Comparison of ENCODE assay signal across 10 mouse cellular contexts in genomic region chr2:92424462-92425308, GRCm38 (mm10). TPM values are rescaled to one million over a fixed set of nuclear protein-coding genes. Genes with fewer than 3 reads are reported as not detected.
DNase-seq lines count a peak whose midpoint lies in the region; ATAC-seq and TF ChIP-seq lines count a peak whose summit lies in the region.
"Had no signal": no experiment of that assay in that cellular context is flagged by ENCODE, and none has a peak within 500 bp of the region (broad histone marks: within the 10 kb centered on the region; RNA-seq: fewer than 3 reads in every experiment).

No protein-coding gene starts in this region.

- TF ChIP-seq POLR2A in brain, embryonic 14.5 days (IDR thresholded peaks at IDR 0.05; ENCODE audit: borderline replicate concordance, extremely low read depth, insufficient read depth, insufficient read length, poor library complexity, severe bottlenecking) = no peak

- TF ChIP-seq CTCF in layer of hippocampus, adult 2 months (conservative IDR thresholded peaks at IDR 0.05) = no peak
- no peak for TF ChIP-seq CTCF in brain, embryonic 14.5 days (IDR thresholded peaks at IDR 0.05; ENCODE audit: borderline replicate concordance, extremely low read depth, insufficient read depth, insufficient read length)

- intact Hi-C loops in gastrocnemius, postnatal 14 days (cut with DNase I; ENCODE audit: low total_unique reads) = no loop called here

- no peak overlapping the region for H3K9ac ChIP-seq in hindbrain, embryonic 16.5 days (ENCODE audit: low read depth, low read length)
- H3K9ac ChIP-seq in lung, embryonic 15.5 days = no peak overlapping the region
- H3K9ac ChIP-seq in stomach, embryonic 15.5 days = no peak overlapping the region

- peak overlapping the region; percentile 94 for H3K27ac ChIP-seq in layer of hippocampus, adult 2 months
- H3K27ac ChIP-seq in hindbrain, embryonic 16.5 days (ENCODE audit: low read depth, low read length) = peak overlapping the region; percentile 82
- H3K27ac ChIP-seq in lung, embryonic 15.5 days = peak overlapping the region; percentile 90
- H3K27ac ChIP-seq in stomach, embryonic 15.5 days = peak overlapping the region; percentile 70

- peaks cover 30% of the 10 kb centered on the region for H3K36me3 ChIP-seq in hindbrain, embryonic 16.5 days (ENCODE audit: control insufficient read depth, insufficient read depth, low read length)
- H3K36me3 ChIP-seq in lung, embryonic 15.5 days = peaks cover 40% of the 10 kb centered on the region
- H3K36me3 ChIP-seq in stomach, embryonic 15.5 days = peaks cover 26% of the 10 kb centered on the region; the same call in 1 of the 2 replicates

- H3K27me3 ChIP-seq in hindbrain, embryonic 16.5 days (replicated peaks; ENCODE audit: control insufficient read depth, insufficient read depth, low read length) = no peaks in the 10 kb centered on the region
- no peaks in the 10 kb centered on the region for H3K27me3 ChIP-seq in lung, embryonic 15.5 days
- H3K27me3 ChIP-seq in stomach, embryonic 15.5 days (replicated peaks) = no peaks in the 10 kb centered on the region
- H3K27me3 ChIP-seq: CH12.LX had no signal

- no peaks in the 10 kb centered on the region for H3K9me3 ChIP-seq in hindbrain, embryonic 16.5 days (ENCODE audit: control insufficient read depth, low read length)
- no peaks in the 10 kb centered on the region for H3K9me3 ChIP-seq in lung, embryonic 15.5 days
- no peaks in the 10 kb centered on the region for H3K9me3 ChIP-seq in stomach, embryonic 15.5 days

- H3K4me2 ChIP-seq in hindbrain, embryonic 16.5 days (ENCODE audit: low read length) = no peak overlapping the region
- peak overlapping the region; percentile 24; the same call in 1 of the 2 replicates for H3K4me2 ChIP-seq in lung, embryonic 15.5 days
- no peak overlapping the region for H3K4me2 ChIP-seq in stomach, embryonic 15.5 days

- 34% methylated on average over 9 of the region's 9 CpGs for WGBS in hindbrain, embryonic 16.5 days
- WGBS in lung, embryonic 15.5 days = 61% methylated on average over 9 of the region's 9 CpGs
- WGBS in stomach, embryonic 15.5 days = 67% methylated on average over 9 of the region's 9 CpGs

- DNase-seq in layer of hippocampus, adult 2 months (ENCODE audit: low spot score in 2 of 2) = peak in 1 of 2 experiments; percentile 66
- no peak for DNase-seq in layer of hippocampus, postnatal 25 days (ENCODE audit: extremely low spot score in 1 of 2, low spot score in 1 of 2)
- peak; percentile 94 for DNase-seq in brain, embryonic 14.5 days (ENCODE audit: low read depth)
- DNase-seq in gastrocnemius, postnatal 14 days = peak; percentile 62
- no peak for DNase-seq in urinary bladder, adult 2 months (ENCODE audit: low spot score)

- peak; percentile 78 for ATAC-seq in hindbrain, embryonic 16.5 days
- ATAC-seq in lung, embryonic 15.5 days (ENCODE audit: borderline replicate concordance, extremely low read depth, low FRiP score, low TSS enrichment) = peak; percentile 56
- ATAC-seq in stomach, embryonic 15.5 days (ENCODE audit: insufficient read depth, low FRiP score, low read depth) = peak; percentile 58; the same call in 1 of the 2 replicates

- H3K4me3 ChIP-seq in layer of hippocampus, adult 2 months = no peak overlapping the region
- no peak overlapping the region for H3K4me3 ChIP-seq in hindbrain, embryonic 16.5 days (ENCODE audit: low read length)
- H3K4me3 ChIP-seq in lung, embryonic 15.5 days = no peak overlapping the region
- no peak overlapping the region for H3K4me3 ChIP-seq in stomach, embryonic 15.5 days (replicated peaks)
- H3K4me3 ChIP-seq: myocyte had no signal

- H3K4me1 ChIP-seq in hindbrain, embryonic 16.5 days (ENCODE audit: control insufficient read depth, insufficient read depth, low read depth, low read length) = peaks cover 45% of the 10 kb centered on the region
- H3K4me1 ChIP-seq in lung, embryonic 15.5 days = peaks cover 61% of the 10 kb centered on the region
- H3K4me1 ChIP-seq in stomach, embryonic 15.5 days = peaks cover 47% of the 10 kb centered on the region

RNA-seq across cellular contexts. Expression of gene Cry2, which starts 9.2 kb away (rescaled TPM):
- 100 to 1,000 TPM; 105 to 108 TPM for total RNA-seq in layer of hippocampus, adult 2 months (2021)
- 100 to 1,000 TPM in 1 of 2 experiments, 10 to 100 TPM in 1; 85.6 to 106 TPM for total RNA-seq in layer of hippocampus, postnatal 25 days (2021)
- polyA plus RNA-seq in brain, embryonic 14.5 days (2012; rRNA removed) = 24.1 and 31.1 TPM in 2 replicates
- 10 to 100 TPM; 22.7 to 27.3 TPM for total RNA-seq in gastrocnemius, postnatal 14 days (2021)
- 51.4 and 53.2 TPM in 2 replicates for polyA plus RNA-seq in hindbrain, embryonic 16.5 days (2015; fragmentation: Nextera tagmentation; extraction: Ambion mirVana)
- polyA plus RNA-seq in lung, embryonic 15.5 days (2015; fragmentation: Nextera tagmentation; extraction: Ambion mirVana) = 23.6 and 25.7 TPM in 2 replicates
- polyA plus RNA-seq in stomach, embryonic 15.5 days (2015; fragmentation: Nextera tagmentation; extraction: Ambion mirVana) = 19.2 and 23.6 TPM in 2 replicates
- polyA plus RNA-seq in urinary bladder, adult 2 months (2012; rRNA removed) = 36.2 and 36.7 TPM in 2 replicates

RNA-seq across cellular contexts. Expression of gene Mapk8ip1, which starts 23.6 kb away (rescaled TPM):
- 100 to 1,000 TPM; 338 to 354 TPM for total RNA-seq in layer of hippocampus, adult 2 months (2021)
- 100 to 1,000 TPM; 339 to 369 TPM for total RNA-seq in layer of hippocampus, postnatal 25 days (2021)
- polyA plus RNA-seq in brain, embryonic 14.5 days (2012; rRNA removed) = 193 and 214 TPM in 2 replicates
- 10 to 100 TPM; 13.6 to 24.3 TPM for total RNA-seq in gastrocnemius, postnatal 14 days (2021)
- 112 and 130 TPM in 2 replicates for polyA plus RNA-seq in hindbrain, embryonic 16.5 days (2015; fragmentation: Nextera tagmentation; extraction: Ambion mirVana)
- polyA plus RNA-seq in lung, embryonic 15.5 days (2015; fragmentation: Nextera tagmentation; extraction: Ambion mirVana) = 15.1 and 15.2 TPM in 2 replicates
- polyA plus RNA-seq in stomach, embryonic 15.5 days (2015; fragmentation: Nextera tagmentation; extraction: Ambion mirVana) = 23.4 and 24.6 TPM in 2 replicates
- 15.8 and 22.8 TPM in 2 replicates for polyA plus RNA-seq in urinary bladder, adult 2 months (2012; rRNA removed)

RNA-seq across cellular contexts. Expression of gene Slc35c1, which starts 35.7 kb away (rescaled TPM):
- total RNA-seq in layer of hippocampus, adult 2 months (2021) = 10 to 100 TPM; 14.0 to 15.7 TPM
- total RNA-seq in layer of hippocampus, postnatal 25 days (2021) = 10 to 100 TPM; 15.1 to 18.1 TPM
- polyA plus RNA-seq in brain, embryonic 14.5 days (2012; rRNA removed) = 14.2 and 14.5 TPM in 2 replicates
- total RNA-seq in gastrocnemius, postnatal 14 days (2021) = 1 to 10 TPM; 4.4 to 6.4 TPM
- 18.9 and 20.7 TPM in 2 replicates for polyA plus RNA-seq in hindbrain, embryonic 16.5 days (2015; fragmentation: Nextera tagmentation; extraction: Ambion mirVana)
- 15.6 and 16.7 TPM in 2 replicates for polyA plus RNA-seq in lung, embryonic 15.5 days (2015; fragmentation: Nextera tagmentation; extraction: Ambion mirVana)
- polyA plus RNA-seq in stomach, embryonic 15.5 days (2015; fragmentation: Nextera tagmentation; extraction: Ambion mirVana) = 27.1 and 31.0 TPM in 2 replicates
- polyA plus RNA-seq in urinary bladder, adult 2 months (2012; rRNA removed) = 15.8 and 16.8 TPM in 2 replicates

RNA-seq across cellular contexts. Expression of gene 1700029I15Rik, which starts 42.3 kb away (rescaled TPM):
- 1 to 10 TPM; 4.5 to 5.0 TPM for total RNA-seq in layer of hippocampus, adult 2 months (2021)
- 1 to 10 TPM; 3.6 to 4.7 TPM for total RNA-seq in layer of hippocampus, postnatal 25 days (2021)
- 3.0 and 3.8 TPM in 2 replicates for polyA plus RNA-seq in brain, embryonic 14.5 days (2012; rRNA removed)
- under 1 TPM; 0.66 to 0.86 TPM for total RNA-seq in gastrocnemius, postnatal 14 days (2021)
- polyA plus RNA-seq in hindbrain, embryonic 16.5 days (2015; fragmentation: Nextera tagmentation; extraction: Ambion mirVana) = 5.8 and 7.7 TPM in 2 replicates
- 2.5 and 3.0 TPM in 2 replicates for polyA plus RNA-seq in lung, embryonic 15.5 days (2015; fragmentation: Nextera tagmentation; extraction: Ambion mirVana)
- 3.4 and 4.0 TPM in 2 replicates for polyA plus RNA-seq in stomach, embryonic 15.5 days (2015; fragmentation: Nextera tagmentation; extraction: Ambion mirVana)
- 2.3 and 3.4 TPM in 2 replicates for polyA plus RNA-seq in urinary bladder, adult 2 months (2012; rRNA removed)

RNA-seq across cellular contexts. Expression of gene Large2, which starts 50.0 kb away (rescaled TPM):
- total RNA-seq in layer of hippocampus, adult 2 months (2021) = 1 to 10 TPM in 1 of 2 experiments, under 1 TPM in 1; 0.98 to 1.1 TPM
- total RNA-seq in layer of hippocampus, postnatal 25 days (2021) = under 1 TPM; 0.34 to 0.96 TPM
- 3.7 and 3.8 TPM in 2 replicates for polyA plus RNA-seq in brain, embryonic 14.5 days (2012; rRNA removed)
- total RNA-seq in gastrocnemius, postnatal 14 days (2021) = under 1 TPM in 1 of 2 experiments, not detected in 1; 0.41 TPM
- 1.7 and 2.3 TPM in 2 replicates for polyA plus RNA-seq in hindbrain, embryonic 16.5 days (2015; fragmentation: Nextera tagmentation; extraction: Ambion mirVana)
- 17.0 and 18.7 TPM in 2 replicates for polyA plus RNA-seq in lung, embryonic 15.5 days (2015; fragmentation: Nextera tagmentation; extraction: Ambion mirVana)
- 13.4 and 13.9 TPM in 2 replicates for polyA plus RNA-seq in stomach, embryonic 15.5 days (2015; fragmentation: Nextera tagmentation; extraction: Ambion mirVana)
- 10.6 and 13.2 TPM in 2 replicates for polyA plus RNA-seq in urinary bladder, adult 2 months (2012; rRNA removed)

Comparison
In these comparisons a context has a peak if more than half of its experiments do, and no peak if none do; other contexts are left out.
1. DNase-seq: peak in brain, embryonic 14.5 days (single experiment) and gastrocnemius, postnatal 14 days (single experiment); none in layer of hippocampus, postnatal 25 days (0 of 2) and urinary bladder, adult 2 months (single experiment).
2. Peak in every context shown above with its lines, with median percentiles within 50 percentile points of each other: H3K27ac ChIP-seq and ATAC-seq.